Mouse (Mus musculus): Measurements from ENCODE around the gene Phf21a.

Gene Phf21a

GRCm38 (mm10) chr2:92408309-92409045, 315.6 kb downstream of the Phf21a start:
- DNase-seq, result no peak

- no peak for DNase-seq
These were observed 318.8 kb downstream of the Phf21a start for GRCm38 (mm10) chr2:92411705-92412104.

Data from lung, postnatal 4 days (tissue).